ENCODE assay signal across 8 mouse cellular contexts in genomic region chr8:84714161-84714560, GRCm38 (mm10). TPM values are rescaled to one million over a fixed set of nuclear protein-coding genes. Genes with fewer than 3 reads are reported as not detected.
DNase-seq lines count a peak whose midpoint lies in the region; ATAC-seq and TF ChIP-seq lines count a peak whose summit lies in the region.

No protein-coding gene starts in this region.

- 68% methylated on average over 4 of the region's 4 CpGs for WGBS in heart, embryonic 12.5 days
- WGBS in lung, postnatal 0 days, result 54% methylated on average over 4 of the region's 4 CpGs
- 62% methylated on average over 4 of the region's 4 CpGs for WGBS in limb, embryonic 13.5 days
- WGBS in stomach, postnatal 0 days, result 81% methylated on average over 4 of the region's 4 CpGs

- 0 out of 2 replicates have a peak overlapping the region, but pooled peaks have one; percentile 44 for H3K9ac ChIP-seq in heart, embryonic 12.5 days
- no peak overlapping the region for H3K9ac ChIP-seq in lung, postnatal 0 days (replicated peaks; ENCODE audit: low read depth)
- peak overlapping the region; percentile 45 for H3K9ac ChIP-seq in limb, embryonic 13.5 days
- peak overlapping the region; percentile 18; the same call in 1 of the 2 replicates for H3K9ac ChIP-seq in stomach, postnatal 0 days (ENCODE audit: low read length)

- peaks cover 60% of the 10 kb centered on the region for H3K4me1 ChIP-seq in heart, embryonic 12.5 days (replicated peaks)
- H3K4me1 ChIP-seq in lung, postnatal 0 days (ENCODE audit: insufficient read depth, low read depth, low read length), result peaks cover 24% of the 10 kb centered on the region
- H3K4me1 ChIP-seq in limb, embryonic 13.5 days, result peaks cover 92% of the 10 kb centered on the region
- H3K4me1 ChIP-seq in stomach, postnatal 0 days (replicated peaks; ENCODE audit: control insufficient read depth, insufficient read depth), result peaks cover 11% of the 10 kb centered on the region

- H3K4me2 ChIP-seq in heart, embryonic 12.5 days, result no peak overlapping the region
- H3K4me2 ChIP-seq in lung, postnatal 0 days (replicated peaks; ENCODE audit: low read depth, low read length), result no peak overlapping the region
- no peak overlapping the region for H3K4me2 ChIP-seq in limb, embryonic 13.5 days (replicated peaks)
- H3K4me2 ChIP-seq in stomach, postnatal 0 days (replicated peaks; ENCODE audit: low read depth), result no peak overlapping the region

- no peak for ATAC-seq in heart, embryonic 12.5 days (ENCODE audit: insufficient number of reproducible peaks, low FRiP score)
- ATAC-seq in lung, postnatal 0 days, result no peak
- no peak for ATAC-seq in limb, embryonic 13.5 days (ENCODE audit: low FRiP score, low read depth)
- ATAC-seq in stomach, postnatal 0 days (ENCODE audit: low FRiP score, low TSS enrichment), result no peak

- H3K4me3 ChIP-seq in heart, embryonic 12.5 days, result no peak overlapping the region
- no peak overlapping the region for H3K4me3 ChIP-seq in lung, postnatal 0 days (ENCODE audit: low read depth, low read length)
- no peak overlapping the region for H3K4me3 ChIP-seq in limb, embryonic 13.5 days
- H3K4me3 ChIP-seq in stomach, postnatal 0 days (ENCODE audit: low read depth, low read length), result no peak overlapping the region

- TF ChIP-seq CTCF in lung, postnatal 0 days (IDR thresholded peaks at IDR 0.05), result no peak
- TF ChIP-seq CTCF in stomach, postnatal 0 days (IDR thresholded peaks at IDR 0.05; ENCODE audit: low read depth), result no peak

- no peak for TF ChIP-seq EP300 in lung, postnatal 0 days (IDR thresholded peaks at IDR 0.05)
- no peak for TF ChIP-seq EP300 in stomach, postnatal 0 days (optimal IDR thresholded peaks at IDR 0.05)

- H3K27me3 ChIP-seq in heart, embryonic 12.5 days (replicated peaks), result peaks cover 67% of the 10 kb centered on the region
- no peaks in the 10 kb centered on the region for H3K27me3 ChIP-seq in lung, postnatal 0 days (replicated peaks; ENCODE audit: insufficient read depth, low read length)
- H3K27me3 ChIP-seq in limb, embryonic 13.5 days, result no peaks in the 10 kb centered on the region; the same call in 1 of the 2 replicates
- no peaks in the 10 kb centered on the region for H3K27me3 ChIP-seq in stomach, postnatal 0 days (ENCODE audit: control insufficient read depth, insufficient read depth, low read length)

- H3K27ac ChIP-seq in heart, embryonic 12.5 days (ENCODE audit: poor library complexity, severe bottlenecking), result peak overlapping the region; percentile 73
- peak overlapping the region; percentile 84; the same call in 1 of the 2 replicates for H3K27ac ChIP-seq in lung, postnatal 0 days (ENCODE audit: low read length)
- H3K27ac ChIP-seq in limb, embryonic 13.5 days, result peak overlapping the region; percentile 97
- H3K27ac ChIP-seq in stomach, postnatal 0 days (replicated peaks), result peak overlapping the region; percentile 82

- no peaks in the 10 kb centered on the region for H3K36me3 ChIP-seq in heart, embryonic 12.5 days
- H3K36me3 ChIP-seq in lung, postnatal 0 days (ENCODE audit: insufficient read depth, low read length), result 0 out of 2 replicates have a peak, but pooled peaks cover 3% of the 10 kb centered on the region
- H3K36me3 ChIP-seq in limb, embryonic 13.5 days, result peaks cover 58% of the 10 kb centered on the region
- peaks cover 22% of the 10 kb centered on the region for H3K36me3 ChIP-seq in stomach, postnatal 0 days (ENCODE audit: control insufficient read depth, insufficient read depth, low read length)

- DNase-seq in heart, adult 18-20 months, result no peak
- DNase-seq in lung, postnatal 0 days (ENCODE audit: low spot score), result no peak
- DNase-seq in lung, postnatal 36 days, result no peak
- DNase-seq in stomach, postnatal 0 days (ENCODE audit: low spot score), result no peak
- DNase-seq in cerebellum, postnatal 25 days, result no peak
- no peak for DNase-seq in cerebellum, postnatal 36 days

- H3K9me3 ChIP-seq in heart, embryonic 12.5 days (replicated peaks), result no peaks in the 10 kb centered on the region
- no peaks in the 10 kb centered on the region for H3K9me3 ChIP-seq in lung, postnatal 0 days (ENCODE audit: low read length)
- H3K9me3 ChIP-seq in limb, embryonic 13.5 days, result no peaks in the 10 kb centered on the region
- no peaks in the 10 kb centered on the region for H3K9me3 ChIP-seq in stomach, postnatal 0 days (ENCODE audit: control insufficient read depth, low read length)

RNA-seq across cellular contexts. Expression of gene G430095P16Rik, which starts 8.6 kb away (rescaled TPM):
- 5.4 and 6.9 TPM in 2 replicates for polyA plus RNA-seq in heart, embryonic 12.5 days (2016; fragmentation: Nextera tagmentation; extraction: Ambion mirVana)
- under 1 TPM; 0.40 to 0.69 TPM for total RNA-seq in heart, adult 18-20 months (2021)
- polyA plus RNA-seq in lung, postnatal 0 days (2015; fragmentation: Nextera tagmentation; extraction: Ambion mirVana), result 2.0 and 2.8 TPM in 2 replicates
- 7.1 and 9.8 TPM in 2 replicates for polyA plus RNA-seq in limb, embryonic 13.5 days (2015; fragmentation: Nextera tagmentation; extraction: Ambion mirVana)
- polyA plus RNA-seq in stomach, postnatal 0 days (2015; fragmentation: Nextera tagmentation; extraction: Ambion mirVana), result 1.7 and 2.0 TPM in 2 replicates

RNA-seq across cellular contexts. Expression of gene Lyl1, which starts 12.9 kb away (rescaled TPM):
- polyA plus RNA-seq in heart, embryonic 12.5 days (2016; fragmentation: Nextera tagmentation; extraction: Ambion mirVana), result 18.1 and 19.7 TPM in 2 replicates
- 1 to 10 TPM; 3.1 to 4.4 TPM for total RNA-seq in heart, adult 18-20 months (2021)
- 11.6 and 13.9 TPM in 2 replicates for polyA plus RNA-seq in lung, postnatal 0 days (2015; fragmentation: Nextera tagmentation; extraction: Ambion mirVana)
- 4.1 and 4.9 TPM in 2 replicates for polyA plus RNA-seq in limb, embryonic 13.5 days (2015; fragmentation: Nextera tagmentation; extraction: Ambion mirVana)
- polyA plus RNA-seq in stomach, postnatal 0 days (2015; fragmentation: Nextera tagmentation; extraction: Ambion mirVana), result 4.0 and 4.3 TPM in 2 replicates

RNA-seq across cellular contexts. Expression of gene Nacc1, which starts 26.5 kb away (rescaled TPM):
- polyA plus RNA-seq in heart, embryonic 12.5 days (2016; fragmentation: Nextera tagmentation; extraction: Ambion mirVana), result 20.9 and 21.3 TPM in 2 replicates
- 10 to 100 TPM; 31.4 to 32.7 TPM for total RNA-seq in heart, adult 18-20 months (2021)
- 7.1 and 7.4 TPM in 2 replicates for polyA plus RNA-seq in lung, postnatal 0 days (2015; fragmentation: Nextera tagmentation; extraction: Ambion mirVana)
- 15.0 and 15.2 TPM in 2 replicates for polyA plus RNA-seq in limb, embryonic 13.5 days (2015; fragmentation: Nextera tagmentation; extraction: Ambion mirVana)
- 6.8 and 8.3 TPM in 2 replicates for polyA plus RNA-seq in stomach, postnatal 0 days (2015; fragmentation: Nextera tagmentation; extraction: Ambion mirVana)

RNA-seq across cellular contexts. Expression of gene Trmt1, which starts 28.1 kb away (rescaled TPM):
- 46.2 and 49.5 TPM in 2 replicates for polyA plus RNA-seq in heart, embryonic 12.5 days (2016; fragmentation: Nextera tagmentation; extraction: Ambion mirVana)
- total RNA-seq in heart, adult 18-20 months (2021), result 10 to 100 TPM; 34.2 to 45.1 TPM
- 38.4 and 43.4 TPM in 2 replicates for polyA plus RNA-seq in lung, postnatal 0 days (2015; fragmentation: Nextera tagmentation; extraction: Ambion mirVana)
- 70.8 and 72.7 TPM in 2 replicates for polyA plus RNA-seq in limb, embryonic 13.5 days (2015; fragmentation: Nextera tagmentation; extraction: Ambion mirVana)
- polyA plus RNA-seq in stomach, postnatal 0 days (2015; fragmentation: Nextera tagmentation; extraction: Ambion mirVana), result 45.1 and 49.9 TPM in 2 replicates

RNA-seq across cellular contexts. Expression of gene Ier2, which starts 51.5 kb away (rescaled TPM):
- polyA plus RNA-seq in heart, embryonic 12.5 days (2016; fragmentation: Nextera tagmentation; extraction: Ambion mirVana), result 63.4 and 68.1 TPM in 2 replicates
- total RNA-seq in heart, adult 18-20 months (2021), result 10 to 100 TPM; 11.2 to 13.4 TPM
- 113 and 140 TPM in 2 replicates for polyA plus RNA-seq in lung, postnatal 0 days (2015; fragmentation: Nextera tagmentation; extraction: Ambion mirVana)
- polyA plus RNA-seq in limb, embryonic 13.5 days (2015; fragmentation: Nextera tagmentation; extraction: Ambion mirVana), result 71.9 and 73.0 TPM in 2 replicates
- 82.8 and 86.6 TPM in 2 replicates for polyA plus RNA-seq in stomach, postnatal 0 days (2015; fragmentation: Nextera tagmentation; extraction: Ambion mirVana)
